Comparison of ENCODE assay signal across 28 mouse cellular contexts in the genomic region with DNA sequence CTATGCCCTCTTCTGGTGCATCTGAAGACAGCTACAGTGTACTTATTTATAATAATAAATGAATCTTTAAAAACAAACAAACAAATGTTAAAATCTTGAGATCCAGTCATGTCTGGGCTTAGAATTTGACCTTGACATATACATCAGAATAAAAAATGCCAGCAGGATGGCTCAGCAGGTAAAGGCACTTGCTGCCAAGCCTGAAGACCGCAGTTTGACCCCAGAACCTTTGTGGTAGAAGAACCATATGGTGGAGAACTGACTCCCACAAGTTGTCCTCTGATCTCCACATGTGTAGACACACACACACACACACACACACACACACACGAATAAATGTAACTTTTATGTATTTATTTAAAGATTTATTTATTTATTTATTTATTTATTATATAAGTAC. TPM values are rescaled to one million over a fixed set of nuclear protein-coding genes. Genes with fewer than 3 reads are reported as not detected.
"Had no signal": no experiment of that assay in that cellular context is flagged by ENCODE, and none has a peak within 500 bp of the region (broad histone marks: within the 10 kb centered on the region; RNA-seq: fewer than 3 reads in every experiment).

No protein-coding gene starts in this region.

- H3K27ac ChIP-seq: embryonic facial prominence, embryonic 10.5 days; embryonic facial prominence, embryonic 12.5 days; embryonic facial prominence, embryonic 13.5 days; embryonic facial prominence, embryonic 15.5 days; forebrain, embryonic 10.5 days; forebrain, embryonic 12.5 days; forebrain, embryonic 13.5 days; forebrain, embryonic 15.5 days; gastrocnemius, adult 2 months; heart, adult 2 months; heart, embryonic 10.5 days had no signal

- H3K4me1 ChIP-seq: embryonic facial prominence, embryonic 12.5 days; embryonic facial prominence, embryonic 13.5 days; embryonic facial prominence, embryonic 15.5 days; forebrain, embryonic 12.5 days; forebrain, embryonic 15.5 days had no signal

- DNase-seq: cerebellum, postnatal 14 days; cerebellum, postnatal 36 days; embryo, embryonic 11 days; forebrain, postnatal 0 days; gastrocnemius, adult 2 months; gastrocnemius, postnatal 10 days; gastrocnemius, postnatal 14 days; gastrocnemius, postnatal 25 days; gastrocnemius, postnatal 36 days; heart, adult 11 months; heart, adult 18-20 months; heart, adult 2 months had no signal

- H3K36me3 ChIP-seq: embryonic facial prominence, embryonic 10.5 days; embryonic facial prominence, embryonic 12.5 days; embryonic facial prominence, embryonic 13.5 days; embryonic facial prominence, embryonic 15.5 days; forebrain, embryonic 10.5 days; forebrain, embryonic 12.5 days; forebrain, embryonic 15.5 days; heart, embryonic 10.5 days had no signal

- H3K4me3 ChIP-seq: embryonic facial prominence, embryonic 10.5 days; embryonic facial prominence, embryonic 12.5 days; embryonic facial prominence, embryonic 13.5 days; embryonic facial prominence, embryonic 15.5 days; erythroblast, embryonic 14.5 days; forebrain, embryonic 12.5 days; forebrain, embryonic 13.5 days; forebrain, embryonic 15.5 days; gastrocnemius, adult 2 months; heart, adult 2 months had no signal

- H3K9me3 ChIP-seq: embryonic facial prominence, embryonic 10.5 days; embryonic facial prominence, embryonic 12.5 days; embryonic facial prominence, embryonic 13.5 days; embryonic facial prominence, embryonic 15.5 days; forebrain, embryonic 10.5 days; forebrain, embryonic 12.5 days; forebrain, embryonic 13.5 days; forebrain, embryonic 15.5 days; heart, embryonic 10.5 days had no signal

- H3K9ac ChIP-seq: embryonic facial prominence, embryonic 12.5 days; embryonic facial prominence, embryonic 13.5 days; embryonic facial prominence, embryonic 15.5 days; forebrain, embryonic 12.5 days; forebrain, embryonic 13.5 days; forebrain, embryonic 15.5 days; forebrain, postnatal 0 days had no signal

RNA-seq across cellular contexts. Expression of gene Bcl2l10, which starts 44.5 kb away (rescaled TPM):
- total RNA-seq: common myeloid progenitor, adult 5-6 weeks; forebrain, postnatal 0 days; gastrocnemius, adult 18-20 months; gastrocnemius, adult 2 months; gastrocnemius, adult 8-10 months; gastrocnemius, postnatal 10 days; gastrocnemius, postnatal 14 days; gastrocnemius, postnatal 25 days; gastrocnemius, postnatal 36 days; gastrocnemius, postnatal 4 days; granulocyte monocyte progenitor cell, adult 5-6 weeks; heart, adult 2 months; heart, adult 8-10 months had no signal
